Mouse (Mus musculus): Measurements from ENCODE around the gene Cemip.

- TF ChIP-seq POLR2A (IDR thresholded peaks at IDR 0.05; ENCODE audit: borderline replicate concordance, low read depth, low read length), result no peak
- no peak for TF ChIP-seq CTCF (IDR thresholded peaks at IDR 0.05; ENCODE audit: low read depth, low read length)
These were observed 147.1 kb downstream of the Cemip start for GRCm38 (mm10) chr7:83939017-83939721.
